Mouse (Mus musculus) embryo, embryonic 11.5 days (tissue): ENCODE measurements around the gene Lrcol1.
A peak's percentile ranks its signal among the peaks of the same experiment; 100 is the strongest.

ENCODE experiments used
- DNase-seq: peaks from one replicate; pipeline ENCODE4 v3.0.0-alpha.2; 2012; ENCODE audit warnings: low read depth, low spot score

The Lrcol1 gene

GRCm38 (mm10) chr5:110386371-110387330 is 42.1 kb downstream of the Lrcol1 start:
- peak; percentile 58 for DNase-seq

GRCm38 (mm10) chr5:110387332-110387731 is 42.8 kb downstream of the Lrcol1 start:
- no peak for DNase-seq

GRCm38 (mm10) chr5:110390631-110391030 is 46.1 kb downstream of the Lrcol1 start:
- DNase-seq = no peak

GRCm38 (mm10) chr5:110392727-110393126 is 48.2 kb downstream of the Lrcol1 start:
- DNase-seq = no peak

GRCm38 (mm10) chr5:110395006-110395661 is 50.6 kb downstream of the Lrcol1 start:
- DNase-seq = no peak

GRCm38 (mm10) chr5:110401101-110401500 is 56.6 kb downstream of the Lrcol1 start:
- DNase-seq = no peak

- DNase-seq = no peak
Measured at GRCm38 (mm10) chr5:110402557-110402956, 58.0 kb downstream of the Lrcol1 start.

GRCm38 (mm10) chr5:110403931-110404330 is 59.4 kb downstream of the Lrcol1 start:
- no peak for DNase-seq
